Mouse (Mus musculus) kidney, embryonic 14.5 days (tissue): ENCODE results near the gene Nav3. TPM values are rescaled to one million over a fixed set of nuclear protein-coding genes. Genes with fewer than 3 reads are reported as not detected.
A peak's percentile ranks its signal among the peaks of the same experiment; 100 is the strongest.
"Not testable (repeated sequence)": the region's sequence is repeated elsewhere in the genome, so short reads cannot be mapped to it uniquely, and the experiment has no call there.

ENCODE experiments used
- ATAC-seq: fragments of 200-750 bp; cut with Nextera tagmentation; 2 replicates; pipeline ENCODE4 v1.8.0; 2017; ENCODE audit warnings: moderate number of reproducible peaks, mild to moderate bottlenecking, moderate TSS enrichment, moderate library complexity; ENCODE audit not compliant: low FRiP score, low TSS enrichment
- H3K27ac ChIP-seq: fragments of 300-500 bp; sonication (generic); 2 replicates; pipeline ENCODE4 v1.5.1; 2014; ENCODE audit warnings: low read depth, mild to moderate bottlenecking, low read length, moderate library complexity, mixed read lengths
- H3K27me3 ChIP-seq: fragments of 300-500 bp; sonication (generic); 2 replicates; pipeline ENCODE4 v1.6.1; 2014; ENCODE audit warnings: mild to moderate bottlenecking, low read length; ENCODE audit not compliant: control insufficient read depth, insufficient read depth
- H3K36me3 ChIP-seq: fragments of 300-500 bp; sonication (generic); 2 replicates; pipeline ENCODE4 v1.6.1; 2014; ENCODE audit warnings: low read length, mixed read lengths; ENCODE audit not compliant: control insufficient read depth, insufficient read depth
- H3K4me1 ChIP-seq: fragments of 300-500 bp; sonication (generic); 2 replicates; pipeline ENCODE4 v1.6.1; 2014; ENCODE audit warnings: low read length, mixed read lengths; ENCODE audit not compliant: control insufficient read depth, insufficient read depth
- H3K4me2 ChIP-seq: fragments of 300-500 bp; sonication (generic); replicated peaks from 2 replicates; pipeline ENCODE4 v1.6.1; 2014; ENCODE audit warnings: low read depth, mild to moderate bottlenecking, low read length
- H3K4me3 ChIP-seq: fragments of 300-500 bp; sonication (generic); 2 replicates; pipeline ENCODE4 v1.5.1; 2014; ENCODE audit warnings: mild to moderate bottlenecking, low read length
- H3K9ac ChIP-seq: fragments of 300-500 bp; sonication (generic); 2 replicates; pipeline ENCODE4 v1.6.1; 2014; ENCODE audit warnings: low read depth, mild to moderate bottlenecking, low read length, moderate library complexity
- H3K9me3 ChIP-seq: fragments of 300-500 bp; sonication (generic); 2 replicates; pipeline ENCODE4 v1.6.1; 2016; ENCODE audit warnings: low read length; ENCODE audit not compliant: control insufficient read depth
- WGBS: fragments of 180-500 bp; shearing (Covaris S2); extraction: QIAGEN DNeasy Blood & Tissue Kit; methylation state at CpG from one replicate; pipeline ENCODE4 v1.1.7; 2014; 5-methylcytosine and 5-hydroxymethylcytosine counted together
- polyA plus RNA-seq: library from polyadenylated mRNA; unstranded; fragments of >200 nt; fragmentation: Nextera tagmentation; extraction: Ambion mirVana; gene quantifications from 2 replicates; pipeline ENCODE4 v1.2.1, GENCODE M21; 2014

Gene Nav3
- polyA plus RNA-seq, 1 experiment from 2014 or later: 5.0 TPM

DNA sequence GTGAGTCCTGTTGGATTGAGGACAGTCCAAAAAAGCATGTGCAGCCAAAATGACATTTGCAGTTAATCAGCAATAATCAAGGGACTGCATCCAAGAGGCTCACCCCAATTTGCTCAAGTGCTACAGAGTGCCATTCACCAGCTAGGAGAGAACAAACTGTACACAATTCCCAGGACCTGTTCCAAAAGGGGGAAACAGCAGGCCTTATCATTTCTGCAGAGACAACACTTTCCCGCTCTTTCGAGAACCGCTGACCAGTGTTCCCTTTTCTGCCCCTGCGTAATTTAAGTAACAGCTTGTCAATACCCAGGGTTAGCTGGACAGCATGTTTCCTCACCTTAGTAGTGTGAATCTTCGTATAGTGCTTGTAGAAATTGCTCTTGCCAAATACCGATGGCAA, 55.4 kb downstream of the Nav3 start:
- H3K4me3 ChIP-seq: no peak overlapping the region
- no peak overlapping the region for H3K4me2 ChIP-seq
- H3K9ac ChIP-seq: no peak overlapping the region
- H3K27ac ChIP-seq: no peak overlapping the region
- 87% methylated on average over 6 of the region's 6 CpGs for WGBS
- no peaks in the 10 kb centered on the region for H3K9me3 ChIP-seq
- H3K4me1 ChIP-seq: no peaks in the 10 kb centered on the region
- no peaks in the 10 kb centered on the region for H3K36me3 ChIP-seq
- H3K27me3 ChIP-seq: no peaks in the 10 kb centered on the region
- ATAC-seq: no peak

DNA sequence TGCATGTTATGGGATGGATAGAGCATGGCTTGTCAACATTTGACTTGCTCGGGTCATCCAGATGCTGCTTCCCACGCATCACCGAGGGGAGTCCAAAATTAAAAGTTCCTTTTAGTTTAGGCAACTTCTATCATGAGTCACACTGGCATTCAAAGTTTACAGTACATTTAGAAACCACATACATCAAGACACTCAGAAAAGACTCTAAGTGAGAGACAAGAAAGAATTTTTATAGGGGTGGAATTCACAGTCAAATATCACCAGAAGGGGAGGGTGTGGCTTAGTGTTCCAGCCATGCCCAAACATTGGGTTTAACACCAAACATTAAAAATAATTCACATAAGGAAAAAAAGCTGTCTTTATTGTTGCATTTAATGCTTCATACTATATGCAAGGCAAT, 57.4 kb downstream of the Nav3 start:
- no peak overlapping the region for H3K4me3 ChIP-seq
- H3K36me3 ChIP-seq: no peaks in the 10 kb centered on the region
- no peak overlapping the region for H3K9ac ChIP-seq
- WGBS: 87% methylated on average over 3 of the region's 3 CpGs
- H3K27ac ChIP-seq: no peak overlapping the region
- no peak for ATAC-seq
- H3K4me1 ChIP-seq: no peaks in the 10 kb centered on the region
- H3K9me3 ChIP-seq: no peaks in the 10 kb centered on the region
- H3K4me2 ChIP-seq: no peak overlapping the region
- no peaks in the 10 kb centered on the region for H3K27me3 ChIP-seq

- Histone ChIP-seq H3K4me2 (no peak overlapping the region), H3K9me3 (no peaks in the 10 kb centered on the region), H3K36me3 (no peaks in the 10 kb centered on the region), H3K27ac (no peak overlapping the region), H3K4me3 (no peak overlapping the region), H3K9ac (no peak overlapping the region), H3K4me1 (no peaks in the 10 kb centered on the region), H3K27me3 (no peaks in the 10 kb centered on the region)
- ATAC-seq: no peak
- 92% methylated on average over 6 of the region's 6 CpGs for WGBS
Measured at GRCm38 (mm10) chr10:110386476-110387197, 69.4 kb downstream of the Nav3 start.

DNA sequence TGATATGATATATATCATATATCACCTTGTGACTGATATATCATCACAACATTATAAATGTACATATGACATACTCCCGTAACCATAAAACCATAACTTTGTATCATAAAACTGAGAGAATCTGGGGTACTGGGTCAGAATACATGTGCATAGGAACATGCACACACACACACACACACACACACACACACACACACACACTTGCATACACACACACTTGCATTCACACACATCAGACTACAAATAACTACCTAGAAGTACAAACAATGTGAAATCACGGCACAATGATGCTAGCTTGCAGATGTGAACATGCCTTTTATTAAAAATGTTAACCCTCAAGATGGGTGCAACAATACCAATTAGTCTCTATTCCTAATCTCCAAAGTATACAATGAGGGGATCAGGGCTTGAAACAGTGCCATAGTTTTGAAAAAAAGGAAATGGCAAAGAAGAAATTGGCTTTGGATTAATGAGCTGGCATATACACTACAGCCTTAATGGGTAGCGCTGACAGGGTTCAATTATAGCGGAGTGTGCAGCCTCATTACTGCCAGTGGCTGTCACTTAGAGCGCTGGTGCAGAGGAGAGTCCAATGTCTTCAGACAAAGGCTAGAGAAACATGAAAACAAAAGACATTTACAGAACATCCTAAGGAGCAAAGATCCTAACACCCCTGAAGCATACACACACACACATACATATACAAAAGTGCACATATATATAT, 72.3 kb downstream of the Nav3 start:
- not testable (repeated sequence) for H3K27ac ChIP-seq, H3K4me3 ChIP-seq, H3K36me3 ChIP-seq, H3K4me2 ChIP-seq, H3K27me3 ChIP-seq, H3K9ac ChIP-seq, H3K9me3 ChIP-seq, ATAC-seq, H3K4me1 ChIP-seq
- WGBS: 89% methylated on average over 5 of the region's 5 CpGs

GRCm38 (mm10) chr10:110380792-110381191, 75.2 kb downstream of the Nav3 start:
- no peak overlapping the region for H3K9ac ChIP-seq
- no peaks in the 10 kb centered on the region for H3K27me3 ChIP-seq
- H3K36me3 ChIP-seq: no peaks in the 10 kb centered on the region
- no peak for ATAC-seq
- 96% methylated on average over 2 of the region's 2 CpGs for WGBS
- no peak overlapping the region for H3K4me3 ChIP-seq
- no peak overlapping the region for H3K27ac ChIP-seq
- H3K4me2 ChIP-seq: no peak overlapping the region
- H3K9me3 ChIP-seq: no peaks in the 10 kb centered on the region
- no peaks in the 10 kb centered on the region for H3K4me1 ChIP-seq

GRCm38 (mm10) chr10:110372724-110373455, 83.1 kb downstream of the Nav3 start:
- Histone ChIP-seq H3K9me3 (no peaks in the 10 kb centered on the region), H3K27ac (no peak overlapping the region), H3K4me3 (no peak overlapping the region), H3K27me3 (no peaks in the 10 kb centered on the region), H3K9ac (no peak overlapping the region), H3K4me2 (no peak overlapping the region), H3K36me3 (no peaks in the 10 kb centered on the region), H3K4me1 (no peaks in the 10 kb centered on the region)
- 68% methylated on average over 11 of the region's 11 CpGs for WGBS
- no peak for ATAC-seq

DNA sequence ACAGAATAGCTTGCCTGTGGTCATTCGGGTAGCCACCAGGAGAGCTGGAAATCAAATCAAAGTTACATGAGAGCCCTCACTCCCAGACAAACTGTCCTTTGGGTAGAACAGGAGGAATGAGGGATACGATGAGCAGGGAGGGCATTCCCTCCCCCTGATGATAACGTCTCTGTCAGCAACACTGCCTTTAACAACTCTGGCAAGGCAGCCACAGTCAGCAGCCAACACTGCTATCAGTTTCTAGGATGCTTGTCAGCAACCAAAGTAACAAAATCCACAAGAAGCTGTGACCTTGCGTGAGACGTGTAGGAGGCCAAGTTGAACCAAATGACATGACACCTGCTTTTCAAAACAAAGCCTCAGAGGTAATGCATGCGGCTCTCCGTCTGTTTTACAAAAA, 103.9 kb downstream of the Nav3 start:
- Histone ChIP-seq H3K9me3 (no peaks in the 10 kb centered on the region), H3K4me3 (no peak overlapping the region), H3K9ac (no peak overlapping the region), H3K27me3 (no peaks in the 10 kb centered on the region), H3K27ac (no peak overlapping the region), H3K36me3 (no peaks in the 10 kb centered on the region), H3K4me1 (no peaks in the 10 kb centered on the region), H3K4me2 (no peak overlapping the region)
- no peak for ATAC-seq
- 29% methylated on average over 7 of the region's 7 CpGs for WGBS

DNA sequence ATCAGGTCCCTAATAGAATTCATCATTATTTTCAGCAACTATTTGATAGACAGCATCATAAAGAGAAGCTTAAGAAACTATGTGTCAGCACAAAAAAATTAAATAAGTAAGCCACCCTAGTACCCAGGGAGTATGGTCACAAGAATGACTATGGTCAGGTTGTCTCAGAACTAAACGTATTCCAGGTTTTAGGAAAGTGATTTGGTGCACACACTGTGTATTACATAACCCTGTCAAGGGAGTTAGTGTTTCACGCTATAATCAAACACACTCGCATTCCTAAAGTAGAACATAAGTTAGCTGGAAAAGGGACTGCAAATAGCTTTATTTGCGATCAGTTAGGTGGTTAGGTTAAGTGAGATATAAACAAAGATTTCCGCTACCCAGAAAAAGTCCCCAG, 126.0 kb downstream of the Nav3 start:
- Histone ChIP-seq H3K27me3 (no peaks in the 10 kb centered on the region), H3K4me2 (no peak overlapping the region), H3K4me1 (no peaks in the 10 kb centered on the region), H3K36me3 (no peaks in the 10 kb centered on the region), H3K9me3 (no peaks in the 10 kb centered on the region), H3K4me3 (no peak overlapping the region), H3K9ac (no peak overlapping the region), H3K27ac (no peak overlapping the region)
- WGBS: 59% methylated on average over 5 of the region's 5 CpGs
- no peak for ATAC-seq

GRCm38 (mm10) chr10:110329629-110330028, 126.4 kb downstream of the Nav3 start:
- WGBS: 35% methylated on average over 5 of the region's 5 CpGs
- H3K27me3 ChIP-seq: no peaks in the 10 kb centered on the region
- ATAC-seq: peak; percentile 83
- H3K36me3 ChIP-seq: no peaks in the 10 kb centered on the region
- no peak overlapping the region for H3K27ac ChIP-seq
- H3K4me2 ChIP-seq: no peak overlapping the region
- H3K9me3 ChIP-seq: no peaks in the 10 kb centered on the region
- no peak overlapping the region for H3K9ac ChIP-seq
- H3K4me3 ChIP-seq: no peak overlapping the region
- no peaks in the 10 kb centered on the region for H3K4me1 ChIP-seq
